Mouse (Mus musculus) lung, postnatal 0 days (tissue): ENCODE measurements around the gene Lrp5.

Source experiments
- CTCF ChIP-seq: IDR thresholded peaks from 2 replicates; pipeline ENCODE4 v1.5.1; 2016; ENCODE audit warnings: antibody characterized with exemption, mild to moderate bottlenecking
- EP300 ChIP-seq: IDR thresholded peaks from 2 replicates; pipeline ENCODE4 v1.6.1; 2016; ENCODE audit warnings: antibody characterized with exemption, mild to moderate bottlenecking, control low read depth

DNA sequence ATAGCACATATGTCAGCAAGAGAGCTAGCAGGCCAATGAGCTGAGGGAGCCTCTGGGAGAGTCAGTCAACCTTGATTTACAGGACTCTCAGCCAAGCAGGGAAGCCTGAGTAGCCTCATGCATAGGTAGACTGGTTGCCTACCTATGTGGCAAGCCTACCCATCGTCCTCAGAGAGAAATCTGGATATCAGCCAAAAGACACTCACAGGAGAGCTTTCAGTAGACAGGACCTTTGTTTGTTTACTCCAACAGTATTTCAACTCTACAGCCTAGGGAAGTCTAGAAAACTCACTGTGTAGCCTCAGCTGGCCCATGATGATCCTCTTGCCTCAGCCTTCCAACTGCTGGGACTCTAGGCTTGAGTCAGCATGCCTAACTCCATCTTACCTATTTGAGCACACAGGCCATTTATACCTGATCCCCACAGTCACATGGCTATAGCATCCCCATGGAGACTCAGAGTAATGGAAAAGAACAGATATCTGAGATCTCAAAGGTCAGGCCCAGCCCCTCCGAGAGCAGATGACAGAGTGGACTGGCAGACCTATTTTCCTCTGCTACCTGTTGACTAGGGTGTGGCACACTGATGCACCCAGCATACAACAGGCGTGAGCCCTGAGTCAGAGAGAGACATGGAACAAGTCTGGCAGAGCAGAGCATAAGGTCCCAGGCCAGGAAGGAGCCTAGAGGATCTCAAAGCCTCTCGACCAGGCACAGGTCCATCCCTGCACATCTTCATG is 73.7 kb downstream of the Lrp5 start:
- TF ChIP-seq CTCF (no peak), EP300 (no peak)
